ENCODE assay signal across 23 mouse cellular contexts in genomic region chr13:29136231-29136630, GRCm38 (mm10).
"Had no signal": no experiment of that assay in that cellular context is flagged by ENCODE, and none has a peak within 500 bp of the region (broad histone marks: within the 10 kb centered on the region; RNA-seq: fewer than 3 reads in every experiment).

No protein-coding gene starts in this region.

- H3K27me3 ChIP-seq: liver, embryonic 15.5 days; lung, embryonic 15.5 days; megakaryocyte, embryonic 14.5 days; midbrain, embryonic 12.5 days; neural tube, embryonic 13.5 days had no signal

- H3K9ac ChIP-seq: liver, embryonic 15.5 days; liver, postnatal 0 days; lung, embryonic 15.5 days; midbrain, embryonic 12.5 days; neural tube, embryonic 13.5 days had no signal

- ATAC-seq: liver, postnatal 0 days; lung, postnatal 0 days; midbrain, embryonic 16.5 days had no signal

- H3K4me1 ChIP-seq: liver, embryonic 15.5 days; lung, embryonic 15.5 days; megakaryocyte, embryonic 14.5 days; midbrain, embryonic 10.5 days; midbrain, embryonic 12.5 days; neural tube, embryonic 13.5 days had no signal

- DNase-seq: liver, postnatal 0 days; lung, adult 2 months; lung, postnatal 14 days; lung, postnatal 36 days; midbrain, embryonic 14.5 days; retina, postnatal 1 day; right cerebral cortex, adult 18-20 months; right cerebral cortex, postnatal 25 days; right cerebral cortex, postnatal 4 days; spleen, adult 18-20 months; thymus, adult 18-20 months; thymus, postnatal 14 days; thymus, postnatal 36 days had no signal

- H3K36me3 ChIP-seq: liver, embryonic 15.5 days; lung, embryonic 15.5 days; midbrain, embryonic 10.5 days; midbrain, embryonic 12.5 days; neural tube, embryonic 13.5 days had no signal

- H3K4me3 ChIP-seq: liver, embryonic 15.5 days; lung, embryonic 15.5 days; megakaryocyte, embryonic 14.5 days; midbrain, embryonic 10.5 days; midbrain, embryonic 12.5 days; myocyte; neural tube, embryonic 13.5 days had no signal

- H3K4me2 ChIP-seq: liver, embryonic 15.5 days; lung, embryonic 15.5 days; midbrain, embryonic 12.5 days; neural tube, embryonic 13.5 days had no signal

- H3K9me3 ChIP-seq: liver, embryonic 15.5 days; lung, embryonic 15.5 days; midbrain, embryonic 12.5 days had no signal

- H3K27ac ChIP-seq: liver, embryonic 15.5 days; lung, embryonic 15.5 days; macrophage; midbrain, embryonic 10.5 days; midbrain, embryonic 12.5 days; neural tube, embryonic 13.5 days had no signal
